Mouse (Mus musculus) hindbrain, embryonic 16.5 days (tissue): ENCODE results near the gene Ndufa6. TPM values are rescaled to one million over a fixed set of nuclear protein-coding genes. Genes with fewer than 3 reads are reported as not detected.
"Not testable (repeated sequence)": the region's sequence is repeated elsewhere in the genome, so short reads cannot be mapped to it uniquely, and the experiment has no call there.

Source experiments
- ATAC-seq: fragments of 200-750 bp; cut with Nextera tagmentation; 2 replicates; pipeline ENCODE4 v1.8.0; 2017; ENCODE audit warnings: moderate TSS enrichment, moderate library complexity
- H3K27ac ChIP-seq: fragments of 300-500 bp; sonication (generic); 2 replicates; pipeline ENCODE4 v1.5.1; 2014; ENCODE audit warnings: low read depth, mild to moderate bottlenecking, control low read depth, low read length, moderate library complexity
- H3K27me3 ChIP-seq: fragments of 300-500 bp; sonication (generic); replicated peaks from 2 replicates; pipeline ENCODE4 v1.6.1; 2014; ENCODE audit warnings: low read length; ENCODE audit not compliant: control insufficient read depth, insufficient read depth
- H3K36me3 ChIP-seq: fragments of 300-500 bp; sonication (generic); 2 replicates; pipeline ENCODE4 v1.6.1; 2014; ENCODE audit warnings: mild to moderate bottlenecking, low read length, moderate library complexity, mixed read lengths; ENCODE audit not compliant: control insufficient read depth, insufficient read depth
- H3K4me1 ChIP-seq: fragments of 300-500 bp; sonication (generic); 2 replicates; pipeline ENCODE4 v1.6.1; 2014; ENCODE audit warnings: low read depth, low read length; ENCODE audit not compliant: control insufficient read depth, insufficient read depth
- H3K4me2 ChIP-seq: fragments of 300-500 bp; sonication (generic); 2 replicates; pipeline ENCODE4 v1.6.1; 2014; ENCODE audit warnings: mild to moderate bottlenecking, low read length, control low read depth, moderate library complexity
- H3K4me3 ChIP-seq: fragments of 300-500 bp; sonication (generic); 2 replicates; pipeline ENCODE4 v1.5.1; 2014; ENCODE audit warnings: mild to moderate bottlenecking, low read length, control low read depth, moderate library complexity
- H3K9ac ChIP-seq: fragments of 300-500 bp; sonication (generic); 2 replicates; pipeline ENCODE4 v1.6.1; 2014; ENCODE audit warnings: low read depth, mild to moderate bottlenecking, control low read depth, low read length, moderate library complexity
- H3K9me3 ChIP-seq: fragments of 300-500 bp; sonication (generic); 2 replicates; pipeline ENCODE4 v1.6.1; 2014; ENCODE audit warnings: mild to moderate bottlenecking, low read length, moderate library complexity; ENCODE audit not compliant: control insufficient read depth
- WGBS: fragments of 180-500 bp; shearing (Covaris S2); extraction: QIAGEN DNeasy Blood & Tissue Kit; methylation state at CpG from one replicate; pipeline ENCODE4 v1.1.7; 2014; 5-methylcytosine and 5-hydroxymethylcytosine counted together
- polyA plus RNA-seq: library from polyadenylated mRNA; unstranded; fragments of >200 nt; fragmentation: Nextera tagmentation; extraction: Ambion mirVana; gene quantifications from 2 replicates; pipeline ENCODE4 v1.2.1, GENCODE M21; 2015

The Ndufa6 gene
- polyA plus RNA-seq, 1 experiment from 2014 or later: 392 TPM

DNA sequence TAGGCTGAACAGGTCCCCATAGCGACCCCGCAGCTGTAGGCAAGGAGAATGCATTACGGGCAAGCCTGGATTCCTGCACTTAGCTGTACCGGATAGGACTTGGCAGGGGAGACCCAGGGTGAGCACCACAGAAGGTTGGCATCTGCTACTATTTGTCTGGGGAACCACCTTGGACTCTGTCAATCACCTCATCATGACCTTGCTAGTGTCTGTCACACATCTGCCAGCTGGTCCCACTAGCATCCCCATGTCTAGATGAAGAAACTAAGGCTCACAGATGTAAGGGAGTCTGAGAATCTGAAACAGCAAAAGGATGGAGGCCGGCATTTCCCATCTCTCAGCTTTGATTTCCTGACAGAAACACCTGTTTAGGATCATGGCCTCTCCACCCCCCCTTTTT is 20.3 kb upstream of the Ndufa6 start:
- WGBS: 67% methylated on average over 5 of the region's 5 CpGs
- H3K9ac ChIP-seq: no peak overlapping the region
- no peak overlapping the region for H3K27ac ChIP-seq
- ATAC-seq: no peak
- no peak overlapping the region for H3K4me3 ChIP-seq
- H3K4me1 ChIP-seq: no peaks in the 10 kb centered on the region; the same call in 1 of the 2 replicates
- no peak overlapping the region for H3K4me2 ChIP-seq
- no peaks in the 10 kb centered on the region for H3K27me3 ChIP-seq
- no peaks in the 10 kb centered on the region for H3K9me3 ChIP-seq
- no peaks in the 10 kb centered on the region for H3K36me3 ChIP-seq

DNA sequence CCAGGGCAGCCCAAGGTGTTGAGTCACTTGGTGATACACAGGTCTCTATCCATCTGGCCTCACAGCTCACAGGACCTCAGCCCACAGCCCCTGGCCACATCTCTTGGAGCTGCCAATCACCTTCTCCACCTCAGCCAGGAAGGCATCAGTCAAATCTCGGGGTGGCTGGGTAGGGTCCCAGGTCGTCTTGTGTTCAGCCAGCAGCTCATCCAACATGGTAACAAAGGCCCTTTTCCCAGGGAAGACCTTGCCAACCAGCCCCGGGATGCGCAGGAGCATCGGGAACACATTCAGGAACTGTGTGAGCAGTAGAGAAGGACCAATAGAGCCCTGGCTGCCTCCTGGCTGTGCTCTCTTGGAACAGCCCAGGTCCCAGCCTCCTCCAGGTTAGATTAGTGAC is 18.9 kb upstream of the Ndufa6 start:
- Histone ChIP-seq H3K4me3 (no peak overlapping the region), H3K27me3 (no peaks in the 10 kb centered on the region), H3K9me3 (no peaks in the 10 kb centered on the region), H3K4me2 (no peak overlapping the region), H3K4me1 (no peaks in the 10 kb centered on the region; the same call in 1 of the 2 replicates), H3K9ac (no peak overlapping the region), H3K36me3 (no peaks in the 10 kb centered on the region), H3K27ac (no peak overlapping the region)
- no peak for ATAC-seq
- WGBS: 91% methylated on average over 5 of the region's 5 CpGs

DNA sequence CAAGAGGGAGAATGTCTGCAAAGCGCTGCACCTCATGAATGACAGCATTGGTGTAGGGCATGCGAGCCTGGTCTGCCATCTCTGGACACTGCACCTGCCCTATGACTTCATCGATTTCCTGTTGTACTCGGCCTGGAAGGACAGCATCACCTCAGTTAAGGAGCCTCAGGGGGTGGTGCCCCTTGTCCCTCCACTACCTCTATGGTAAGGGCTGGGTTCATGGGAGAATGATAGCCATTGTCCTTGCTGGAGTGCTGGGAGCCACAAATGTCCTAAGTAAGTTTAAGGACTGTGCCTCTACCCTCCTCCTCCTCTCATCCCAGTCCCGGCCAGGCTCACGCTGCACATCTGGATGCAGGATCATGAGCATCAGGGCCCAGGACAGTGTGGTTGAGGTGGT is 18.3 kb upstream of the Ndufa6 start:
- Histone ChIP-seq H3K27ac (no peak overlapping the region), H3K27me3 (no peaks in the 10 kb centered on the region), H3K9ac (no peak overlapping the region), H3K4me1 (no peaks in the 10 kb centered on the region; the same call in 1 of the 2 replicates), H3K4me2 (no peak overlapping the region), H3K4me3 (no peak overlapping the region), H3K9me3 (no peaks in the 10 kb centered on the region), H3K36me3 (no peaks in the 10 kb centered on the region)
- ATAC-seq: no peak
- 92% methylated on average over 6 of the region's 6 CpGs for WGBS

DNA sequence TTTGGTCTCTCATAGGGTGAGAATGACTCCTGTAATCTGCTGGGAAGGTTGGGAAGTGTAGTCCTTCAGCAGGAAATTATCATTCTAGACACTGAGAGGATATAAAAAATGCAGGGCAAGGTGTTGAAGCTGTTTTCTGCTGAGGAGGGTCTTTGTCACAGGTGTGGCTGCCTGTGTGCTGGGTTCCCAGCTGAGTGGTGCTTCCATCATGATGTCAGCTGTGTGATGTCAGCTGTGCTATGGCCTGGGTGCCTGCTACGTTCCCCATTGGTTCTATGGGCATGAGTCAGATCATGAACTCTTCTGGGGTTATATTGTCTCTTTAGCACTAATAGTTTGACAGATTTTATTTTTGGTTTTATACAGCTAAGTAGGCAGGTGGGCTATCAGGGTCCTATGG is 14.7 kb upstream of the Ndufa6 start:
- no peak overlapping the region for H3K4me2 ChIP-seq
- no peaks in the 10 kb centered on the region for H3K4me1 ChIP-seq
- H3K9ac ChIP-seq: no peak overlapping the region
- H3K4me3 ChIP-seq: no peak overlapping the region
- H3K9me3 ChIP-seq: no peaks in the 10 kb centered on the region
- no peak for ATAC-seq
- no peaks in the 10 kb centered on the region for H3K27me3 ChIP-seq
- H3K27ac ChIP-seq: no peak overlapping the region
- 86% methylated on average over 1 of the region's 1 CpGs for WGBS
- H3K36me3 ChIP-seq: no peaks in the 10 kb centered on the region

DNA sequence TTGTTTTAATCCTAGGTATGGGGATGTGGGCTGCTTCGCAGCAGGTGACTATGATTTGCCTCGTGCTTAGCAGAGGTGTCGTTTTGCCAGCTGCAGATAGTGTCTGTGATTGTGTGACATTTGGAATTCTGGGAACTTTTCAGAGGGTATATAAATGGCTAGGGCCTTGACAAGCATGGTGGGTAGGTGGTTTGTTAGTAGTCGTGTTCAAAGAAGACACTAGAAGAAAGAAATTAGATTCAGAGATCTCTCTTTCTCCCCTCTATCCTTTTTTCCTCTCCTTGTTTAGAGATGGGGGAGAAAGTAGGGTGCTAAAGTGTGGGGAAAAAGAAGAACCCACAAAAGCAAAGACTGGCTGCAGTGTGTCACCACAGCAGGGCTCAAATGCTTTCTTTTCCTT is 14.0 kb upstream of the Ndufa6 start:
- no peaks in the 10 kb centered on the region for H3K36me3 ChIP-seq
- no peak overlapping the region for H3K4me2 ChIP-seq
- ATAC-seq: no peak
- no peaks in the 10 kb centered on the region for H3K9me3 ChIP-seq
- H3K4me3 ChIP-seq: no peak overlapping the region
- H3K27ac ChIP-seq: no peak overlapping the region
- H3K27me3 ChIP-seq: no peaks in the 10 kb centered on the region
- no peaks in the 10 kb centered on the region for H3K4me1 ChIP-seq
- 92% methylated on average over 4 of the region's 4 CpGs for WGBS
- no peak overlapping the region for H3K9ac ChIP-seq

DNA sequence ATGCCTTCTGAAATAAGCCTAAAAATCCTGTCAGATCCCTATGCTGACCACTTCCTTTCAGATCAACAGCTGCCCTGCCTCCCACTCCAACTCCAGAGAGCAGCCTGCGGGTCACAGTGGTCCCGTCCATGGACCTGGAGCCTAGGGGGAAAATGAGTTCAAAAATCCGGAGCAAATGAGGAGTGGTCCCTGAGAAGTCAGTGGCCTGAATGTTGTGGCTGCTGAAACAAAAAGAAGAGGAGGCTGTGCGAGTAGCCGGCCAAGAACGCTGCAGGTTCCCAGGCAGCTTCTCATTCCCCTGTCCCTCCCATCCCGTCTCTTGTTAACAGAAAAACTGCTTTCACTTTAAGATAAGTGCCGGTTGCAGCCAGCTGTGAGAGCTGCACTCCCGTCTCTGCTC is 10.4 kb upstream of the Ndufa6 start:
- WGBS: 21% methylated on average over 6 of the region's 9 CpGs
- not testable (repeated sequence) for H3K4me1 ChIP-seq, H3K36me3 ChIP-seq, H3K9me3 ChIP-seq, ATAC-seq, H3K27ac ChIP-seq, H3K4me2 ChIP-seq, H3K4me3 ChIP-seq, H3K9ac ChIP-seq, H3K27me3 ChIP-seq

DNA sequence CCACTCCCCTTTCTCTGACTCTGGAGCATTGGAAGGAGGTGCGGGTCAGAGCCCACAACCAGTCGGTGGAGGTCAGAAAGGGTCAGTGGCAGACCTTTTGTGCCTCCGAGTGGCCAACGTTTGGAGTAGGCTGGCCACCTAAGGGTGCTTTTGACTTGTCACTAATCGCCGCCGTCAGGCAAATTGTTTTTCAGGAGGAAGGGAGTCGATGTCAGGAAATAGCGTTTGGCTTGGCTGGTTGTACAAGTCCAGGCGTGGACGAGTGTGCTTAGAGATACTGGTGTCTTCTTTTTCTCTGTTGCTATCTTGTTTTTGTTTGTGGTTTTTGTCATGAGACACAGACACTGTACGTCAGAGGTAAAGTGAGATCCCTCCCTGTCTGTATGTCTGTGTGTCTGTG is 9.7 kb upstream of the Ndufa6 start:
- not testable (repeated sequence) for H3K9me3 ChIP-seq, H3K4me3 ChIP-seq, H3K27ac ChIP-seq, H3K36me3 ChIP-seq, H3K4me1 ChIP-seq, H3K4me2 ChIP-seq, H3K9ac ChIP-seq, H3K27me3 ChIP-seq, ATAC-seq
- 79% methylated on average over 7 of the region's 12 CpGs for WGBS

DNA sequence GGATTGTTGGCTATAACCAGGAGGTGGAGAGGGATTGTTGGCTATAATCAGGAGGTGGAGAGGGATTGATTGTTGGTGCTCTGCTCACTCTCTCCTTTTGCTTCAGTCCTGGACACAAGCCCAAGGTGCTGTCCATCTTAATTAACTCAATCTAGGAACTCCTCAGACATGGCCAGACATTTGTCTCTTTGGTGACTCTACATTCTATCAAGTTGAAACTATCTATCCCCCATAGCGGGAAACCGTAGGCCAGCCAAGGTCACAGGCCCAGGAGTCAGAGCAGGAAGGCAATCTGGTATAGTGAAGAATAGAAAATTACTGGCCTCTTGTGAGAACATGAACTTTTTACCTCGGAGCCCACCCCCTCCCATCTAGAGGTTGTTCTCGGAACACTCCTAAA is 8.1 kb upstream of the Ndufa6 start:
- Histone ChIP-seq H3K36me3 (no peaks in the 10 kb centered on the region), H3K27ac (no peak overlapping the region), H3K4me3 (no peak overlapping the region), H3K9me3 (no peaks in the 10 kb centered on the region), H3K4me2 (no peak overlapping the region), H3K9ac (no peak overlapping the region), H3K27me3 (no peaks in the 10 kb centered on the region), H3K4me1 (no peaks in the 10 kb centered on the region)
- no peak for ATAC-seq
- 83% methylated on average over 3 of the region's 4 CpGs for WGBS

DNA sequence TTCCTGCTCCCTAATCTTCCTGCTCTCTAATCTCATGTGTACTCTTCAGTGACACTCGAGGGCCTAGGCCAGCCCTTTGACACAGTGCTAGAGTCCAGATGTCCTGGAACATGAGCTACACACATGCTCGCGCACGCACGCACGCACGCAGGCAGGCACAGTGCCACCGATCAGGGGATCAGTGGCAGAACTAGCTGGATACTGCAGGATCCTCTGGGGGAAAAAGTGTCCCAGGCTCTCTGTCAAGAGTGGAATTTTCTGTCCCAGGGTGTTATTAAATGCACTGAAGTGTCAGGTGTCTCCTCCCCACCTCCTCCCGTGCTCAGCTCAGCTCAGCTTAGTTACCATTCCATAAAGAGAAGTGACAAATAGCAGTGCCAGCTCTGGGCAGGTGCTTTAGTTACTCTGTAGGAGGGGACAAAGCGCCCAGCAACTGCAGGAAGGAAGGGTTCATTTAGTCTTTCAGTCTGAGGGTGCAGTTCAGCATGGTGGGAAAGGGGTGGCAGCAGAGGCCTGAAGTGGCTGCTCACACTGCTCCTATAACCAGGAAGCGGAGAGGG is 7.4 kb upstream of the Ndufa6 start:
- WGBS: 76% methylated on average over 11 of the region's 11 CpGs
- H3K4me1 ChIP-seq: no peaks in the 10 kb centered on the region

More for the DNA sequence above, 7.4 kb upstream of the Ndufa6 start:
- no peaks in the 10 kb centered on the region for H3K9me3 ChIP-seq
- no peaks in the 10 kb centered on the region for H3K27me3 ChIP-seq
- ATAC-seq: no peak
- H3K36me3 ChIP-seq: no peaks in the 10 kb centered on the region
- H3K4me2 ChIP-seq: no peak overlapping the region
- H3K9ac ChIP-seq: no peak overlapping the region
- no peak overlapping the region for H3K27ac ChIP-seq
- no peak overlapping the region for H3K4me3 ChIP-seq
